Mouse (Mus musculus) E14TG2a.4 (cell line): ENCODE measurements around the gene Olfr1058.
"Not testable (repeated sequence)": the region's sequence is repeated elsewhere in the genome, so short reads cannot be mapped to it uniquely, and the experiment has no call there.

Experiments
- H3K27me3 ChIP-seq: 2 replicates; pipeline ENCODE4 v1.6.1; 2014; ENCODE audit warnings: low read length, control low read depth; ENCODE audit not compliant: insufficient read depth
- H3K36me3 ChIP-seq: 2 replicates; pipeline ENCODE4 v1.6.1; 2014; ENCODE audit warnings: low read length, control low read depth; ENCODE audit not compliant: insufficient read depth
- H3K4me1 ChIP-seq: replicated peaks from 2 replicates; pipeline ENCODE4 v1.6.1; 2014; ENCODE audit warnings: low read depth, low read length, control low read depth
- H3K4me3 ChIP-seq: replicated peaks from 2 replicates; pipeline ENCODE4 v1.5.1; 2014; ENCODE audit warnings: mild to moderate bottlenecking, low read length
- H3K9me3 ChIP-seq: 2 replicates; pipeline ENCODE4 v1.6.1; 2014; ENCODE audit warnings: low read length, control low read depth
- CTCF ChIP-seq: conservative IDR thresholded peaks from 2 replicates; pipeline ENCODE4 v1.5.1; 2014; ENCODE audit warnings: low read length
- NANOG ChIP-seq: IDR thresholded peaks from 2 replicates; pipeline ENCODE4 v1.6.1; 2014; ENCODE audit warnings: borderline replicate concordance, low read length, mixed read lengths
- POU5F1 ChIP-seq: IDR thresholded peaks from 2 replicates; pipeline ENCODE4 v1.6.1; 2014; ENCODE audit warnings: low read length, borderline replicate concordance

Olfr1058 gene

DNA sequence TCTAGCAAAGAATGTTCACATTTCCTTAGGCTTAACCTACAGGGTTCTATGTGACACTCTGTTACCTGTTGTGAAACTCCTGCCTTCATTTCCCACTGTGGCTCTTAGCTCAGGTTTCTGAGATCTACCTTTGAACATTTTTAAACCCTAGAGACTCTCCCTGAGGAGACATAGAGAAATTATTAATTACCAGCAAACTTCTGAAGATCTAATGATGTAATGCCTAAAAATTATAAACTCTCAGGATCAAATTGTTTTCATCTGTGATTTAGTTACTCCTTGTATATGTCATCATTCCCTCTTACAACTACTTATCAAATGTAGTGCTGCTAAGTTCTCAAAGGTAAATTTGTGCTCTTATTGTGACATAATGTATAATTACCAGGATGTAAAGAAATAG, at the start of gene Olfr1058:
TSS of gene Olfr1058 (minus strand) at position 101 of the 400 bp plus-strand sequence.
- H3K9me3 ChIP-seq, H3K4me1 ChIP-seq, H3K27me3 ChIP-seq, H3K4me3 ChIP-seq, H3K36me3 ChIP-seq: not testable (repeated sequence)

DNA sequence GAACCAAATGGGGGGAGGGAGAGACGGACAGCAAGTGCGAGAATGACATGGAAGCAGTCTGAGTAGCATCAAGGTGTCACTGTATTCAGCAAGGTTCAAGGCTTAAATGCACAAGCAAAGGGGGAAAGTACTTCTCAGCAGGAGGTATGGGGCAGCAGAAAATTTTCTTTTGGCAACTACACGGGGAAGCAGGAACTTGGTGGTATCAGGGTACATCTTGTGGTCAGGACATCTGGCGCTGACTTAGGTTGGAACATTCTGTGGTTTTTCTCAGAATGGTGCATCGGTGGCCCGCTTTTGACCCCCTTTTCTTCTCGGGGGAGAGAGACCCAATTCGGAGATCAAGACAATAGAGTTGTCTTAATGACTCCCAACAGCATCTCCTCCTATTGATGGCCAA, 40.1 kb upstream of the Olfr1058 start:
- not testable (repeated sequence) for H3K4me1 ChIP-seq, H3K27me3 ChIP-seq

DNA sequence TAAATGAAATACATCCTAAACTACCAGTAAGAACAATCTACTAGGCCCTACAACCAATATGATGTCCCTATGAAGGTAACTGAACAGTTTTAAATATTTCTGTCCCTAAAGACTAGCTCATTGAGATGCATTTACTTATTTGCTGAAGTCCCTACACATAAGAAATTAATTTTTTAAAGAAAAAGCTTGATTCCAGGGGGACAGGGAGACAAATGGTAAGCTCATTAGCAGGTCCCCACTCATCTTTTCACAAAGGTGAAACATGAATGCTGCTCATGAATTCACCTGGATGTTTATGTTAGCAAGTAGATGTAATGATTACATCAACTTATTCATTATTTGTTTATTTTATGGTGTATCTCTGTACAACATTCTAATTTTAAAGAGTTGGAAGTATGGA, 38.3 kb upstream of the Olfr1058 start, which contains the start of gene Olfr1062:
TSS of gene Olfr1062 (minus strand) at position 101 of the 400 bp plus-strand sequence.
- H3K9me3 ChIP-seq, H3K36me3 ChIP-seq, H3K4me1 ChIP-seq, H3K4me3 ChIP-seq, H3K27me3 ChIP-seq: not testable (repeated sequence)

More for the DNA sequence above, 40.1 kb upstream of the Olfr1058 start:
- not testable (repeated sequence) for H3K36me3 ChIP-seq, H3K4me3 ChIP-seq, H3K9me3 ChIP-seq

DNA sequence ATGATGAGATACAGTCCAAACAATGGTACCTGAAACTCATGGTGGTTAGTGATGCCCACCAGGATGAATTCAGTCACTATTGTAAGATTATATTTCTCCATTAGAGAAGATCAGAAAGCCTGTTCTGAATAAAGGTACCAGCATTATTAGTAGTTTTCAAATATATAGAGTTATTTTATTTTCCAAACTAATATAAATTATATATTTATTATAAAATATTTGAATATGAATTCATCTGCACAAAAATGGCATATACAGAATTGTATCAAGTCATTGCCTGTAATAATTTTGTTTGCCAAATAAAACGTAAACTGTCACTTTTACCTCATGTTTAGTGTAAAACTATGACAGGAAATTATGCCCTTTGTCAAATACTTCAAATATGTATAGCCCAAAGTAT, 25.6 kb upstream of the Olfr1058 start, which contains the start of gene Olfr1061:
TSS of gene Olfr1061 (minus strand) at position 101 of the 400 bp plus-strand sequence.
- no peak within 1 kb of the TSS for H3K4me3 ChIP-seq
- TF ChIP-seq NANOG (no peak), CTCF (no peak), POU5F1 (no peak)
- no peaks in the 10 kb centered on the region for H3K9me3 ChIP-seq
- no peaks in the 10 kb centered on the region for H3K36me3 ChIP-seq
- no peaks in the 10 kb centered on the region for H3K4me1 ChIP-seq
- no peaks in the 10 kb centered on the region for H3K27me3 ChIP-seq

DNA sequence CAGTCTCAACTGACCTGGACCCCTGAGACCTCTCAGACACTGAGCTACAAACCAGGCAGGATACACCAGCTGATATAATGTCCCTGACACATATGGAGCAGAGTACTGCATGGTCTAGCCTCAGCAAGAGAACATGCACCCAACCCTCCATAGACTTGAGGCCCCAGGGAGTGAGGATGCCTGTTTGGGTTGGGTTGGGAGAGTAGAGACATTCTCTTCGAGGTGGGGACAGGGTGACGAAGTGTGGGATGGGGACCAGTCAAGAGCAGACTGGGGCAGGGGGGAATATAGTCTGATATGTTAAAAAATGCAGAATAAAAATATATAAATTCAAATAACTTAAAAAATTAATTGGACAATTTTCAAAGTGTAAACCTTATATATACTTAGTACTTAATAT, 6.8 kb upstream of the Olfr1058 start:
- H3K36me3 ChIP-seq, result no peaks in the 10 kb centered on the region
- H3K9me3 ChIP-seq, result no peaks in the 10 kb centered on the region
- no peaks in the 10 kb centered on the region for H3K27me3 ChIP-seq
- TF ChIP-seq NANOG, result no peak
- TF ChIP-seq CTCF, result no peak
- TF ChIP-seq POU5F1, result no peak
- H3K4me3 ChIP-seq, result no peak overlapping the region
- H3K4me1 ChIP-seq, result no peaks in the 10 kb centered on the region

DNA sequence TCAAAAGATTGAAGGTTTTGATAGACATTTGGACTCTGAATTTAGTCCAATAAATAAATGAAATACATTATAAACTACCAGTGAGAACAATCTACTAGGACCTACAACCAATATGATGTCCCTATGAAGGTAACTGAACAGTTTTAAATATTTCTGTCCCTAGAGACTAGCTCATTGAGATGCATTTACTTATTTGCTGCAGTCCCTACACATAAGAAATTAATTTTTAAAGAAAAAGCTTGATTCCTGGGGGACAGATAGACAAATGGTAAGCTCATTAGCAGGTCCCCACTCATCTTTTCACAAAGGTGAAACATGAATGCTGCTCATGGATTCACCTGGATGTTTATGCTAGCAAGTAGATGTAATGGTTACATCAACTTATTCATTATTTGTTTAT, 10.1 kb downstream of the Olfr1058 start, which contains the start of gene Olfr1057:
TSS of gene Olfr1057 (minus strand) at position 101 of the 400 bp plus-strand sequence.
- H3K4me3 ChIP-seq, result no peak within 1 kb of the TSS
- no peaks in the 10 kb centered on the region for H3K36me3 ChIP-seq
- no peaks in the 10 kb centered on the region for H3K27me3 ChIP-seq
- H3K9me3 ChIP-seq, result no peaks in the 10 kb centered on the region
- no peaks in the 10 kb centered on the region for H3K4me1 ChIP-seq
- no peak for TF ChIP-seq NANOG

DNA sequence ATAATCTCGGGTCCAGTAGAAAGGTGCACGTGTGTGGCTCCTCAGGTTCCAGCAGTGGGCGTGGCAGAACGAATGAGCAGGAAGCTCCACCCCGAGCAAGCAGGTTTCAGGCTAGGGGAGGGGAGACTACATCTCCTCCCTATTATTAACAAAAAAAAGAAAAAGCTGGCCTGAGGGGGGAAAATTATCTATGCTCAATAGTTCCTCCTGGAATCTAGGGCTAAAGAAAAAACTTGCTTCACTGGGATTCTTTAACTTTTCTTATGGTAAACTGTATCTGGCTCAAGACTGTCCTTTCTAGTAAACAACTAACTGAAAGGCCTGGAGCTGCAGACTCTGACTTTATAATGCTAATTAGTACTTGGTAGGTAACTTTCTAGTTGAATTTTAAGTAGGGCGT, 22.0 kb downstream of the Olfr1058 start:
- H3K9me3 ChIP-seq, result peaks cover 15% of the 10 kb centered on the region
- H3K27me3 ChIP-seq, H3K4me1 ChIP-seq, H3K4me3 ChIP-seq, H3K36me3 ChIP-seq: not testable (repeated sequence)

DNA sequence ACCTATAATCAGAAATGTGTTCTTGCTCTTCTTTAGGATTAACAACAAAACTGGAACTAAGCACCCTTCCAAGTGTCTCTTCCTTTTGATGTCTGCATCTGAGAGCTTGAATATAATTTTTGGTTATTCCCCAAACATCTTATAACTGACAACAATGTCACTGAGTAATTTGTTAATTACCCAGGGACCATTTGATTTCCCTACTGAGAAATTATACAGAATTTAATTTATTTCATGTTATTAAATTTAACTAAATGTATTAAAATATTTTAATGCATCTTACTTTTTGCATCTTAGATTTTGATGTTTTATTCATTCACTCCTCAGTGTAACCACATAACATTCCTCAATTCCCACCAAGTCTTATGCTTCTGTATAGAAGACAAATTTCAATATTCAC, 26.0 kb downstream of the Olfr1058 start, which contains the start of gene Olfr1056:
TSS of gene Olfr1056 (minus strand) at position 101 of the 400 bp plus-strand sequence.
- TF ChIP-seq POU5F1 (no peak), NANOG (no peak), CTCF (no peak)
- Histone ChIP-seq H3K36me3 (no peaks in the 10 kb centered on the region), H3K9me3 (peaks cover 10% of the 10 kb centered on the region; the same call in 1 of the 2 replicates)

DNA sequence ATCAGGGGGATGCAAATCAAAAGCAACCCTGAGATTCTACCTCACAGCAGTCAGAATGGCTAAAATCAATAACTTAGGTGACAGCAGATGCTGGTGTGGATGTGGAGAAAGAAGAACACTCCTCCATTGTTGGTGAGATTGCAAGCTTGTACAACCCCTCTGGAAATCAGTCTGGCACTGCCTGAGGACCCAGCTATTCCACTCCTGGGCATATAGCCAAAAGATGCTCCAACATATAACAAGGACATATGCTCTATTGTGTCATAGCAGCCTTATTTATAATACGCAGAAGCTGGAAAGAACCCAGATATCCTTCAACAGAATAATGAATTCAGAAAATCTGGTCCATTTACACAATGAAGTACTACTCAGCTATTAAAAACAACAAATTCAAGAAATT, 36.6 kb downstream of the Olfr1058 start:
- H3K4me3 ChIP-seq, H3K27me3 ChIP-seq, H3K36me3 ChIP-seq, H3K4me1 ChIP-seq: not testable (repeated sequence)
- peaks cover 25% of the 10 kb centered on the region for H3K9me3 ChIP-seq

More for the DNA sequence above, 26.0 kb downstream of the Olfr1058 start, which contains the start of gene Olfr1056:
- no peak within 1 kb of the TSS for H3K4me3 ChIP-seq
- no peaks in the 10 kb centered on the region for H3K27me3 ChIP-seq
- H3K4me1 ChIP-seq, result no peaks in the 10 kb centered on the region

DNA sequence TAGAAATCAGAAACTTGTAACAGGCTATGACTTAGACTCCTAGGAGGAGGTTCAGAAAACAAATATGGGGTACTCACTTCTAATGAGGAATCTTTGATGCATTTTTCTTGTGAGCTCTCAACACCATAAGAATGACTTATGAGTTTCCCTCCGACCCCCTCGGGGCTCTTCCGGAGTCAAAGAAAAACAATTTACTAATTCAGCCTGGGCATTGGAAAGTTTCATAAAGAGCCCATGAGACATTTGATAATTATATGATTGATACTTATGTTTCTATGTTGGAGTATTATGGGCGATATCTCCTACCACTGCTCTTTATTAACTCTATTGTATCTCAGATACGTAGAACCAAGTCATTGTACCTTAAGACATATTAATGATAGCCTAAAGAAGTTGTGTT, 38.2 kb downstream of the Olfr1058 start, which contains the start of gene Olfr1055:
TSS of gene Olfr1055 (minus strand) at position 101 of the 400 bp plus-strand sequence.
- Histone ChIP-seq H3K9me3 (peaks cover 27% of the 10 kb centered on the region), H3K4me3 (no peak within 1 kb of the TSS), H3K27me3 (no peaks in the 10 kb centered on the region), H3K4me1 (no peaks in the 10 kb centered on the region), H3K36me3 (no peaks in the 10 kb centered on the region)
- no peak for TF ChIP-seq POU5F1
- TF ChIP-seq CTCF, result no peak
- no peak for TF ChIP-seq NANOG
